Mouse (Mus musculus) heart, embryonic 16.5 days (tissue): ENCODE results near the gene Suz12. TPM values are rescaled to one million over a fixed set of nuclear protein-coding genes. Genes with fewer than 3 reads are reported as not detected.

ENCODE experiments used
- ATAC-seq: fragments of 200-750 bp; cut with Nextera tagmentation; replicated peaks from 2 replicates; pipeline ENCODE4 v1.8.0; 2017; ENCODE audit warnings: moderate number of reproducible peaks; ENCODE audit not compliant: insufficient read depth, low FRiP score; ENCODE audit errors: extremely low read depth
- H3K27ac ChIP-seq: fragments of 300-500 bp; sonication (generic); 2 replicates; pipeline ENCODE4 v1.5.1; 2014; ENCODE audit warnings: mild to moderate bottlenecking, low read length, control low read depth, moderate library complexity
- H3K27me3 ChIP-seq: fragments of 300-500 bp; sonication (generic); 2 replicates; pipeline ENCODE4 v1.6.1; 2014; ENCODE audit warnings: low read length, mixed read lengths; ENCODE audit not compliant: control insufficient read depth, insufficient read depth
- H3K36me3 ChIP-seq: fragments of 300-500 bp; sonication (generic); 2 replicates; pipeline ENCODE4 v1.6.1; 2014; ENCODE audit not compliant: control insufficient read depth, insufficient read depth
- H3K4me1 ChIP-seq: fragments of 300-500 bp; sonication (generic); 2 replicates; pipeline ENCODE4 v1.6.1; 2014; ENCODE audit warnings: low read length, mixed read lengths; ENCODE audit not compliant: control insufficient read depth, insufficient read depth
- H3K4me2 ChIP-seq: fragments of 300-500 bp; sonication (generic); 2 replicates; pipeline ENCODE4 v1.6.1; 2014; ENCODE audit warnings: low read depth, mild to moderate bottlenecking, control low read depth, low read length
- H3K4me3 ChIP-seq: fragments of 300-500 bp; sonication (generic); 2 replicates; pipeline ENCODE4 v1.5.1; 2014; ENCODE audit warnings: mild to moderate bottlenecking, control low read depth, low read length
- H3K9ac ChIP-seq: fragments of 300-500 bp; sonication (generic); 2 replicates; pipeline ENCODE4 v1.6.1; 2014; ENCODE audit warnings: low read length, control low read depth
- H3K9me3 ChIP-seq: fragments of 300-500 bp; sonication (generic); replicated peaks from 2 replicates; pipeline ENCODE4 v1.6.1; 2016; ENCODE audit warnings: low read length; ENCODE audit not compliant: control insufficient read depth
- WGBS: fragments of 180-500 bp; shearing (Covaris S2); extraction: QIAGEN DNeasy Blood & Tissue Kit; methylation state at CpG from one replicate; pipeline ENCODE4 v1.1.7; 2014; 5-methylcytosine and 5-hydroxymethylcytosine counted together
- polyA plus RNA-seq: library from polyadenylated mRNA; unstranded; fragments of >200 nt; fragmentation: Nextera tagmentation; extraction: Ambion mirVana; gene quantifications from 2 replicates; pipeline ENCODE4 v1.2.1, GENCODE M21; 2015

The Suz12 gene
- polyA plus RNA-seq: 12.7 and 13.9 TPM in 2 replicates

GRCm38 (mm10) chr11:79992592-79993355, at the start of gene Suz12:
Gene Suz12 (plus strand): TSS chr11:79993106.
- H3K9me3 ChIP-seq: no peaks in the 10 kb centered on the region
- ATAC-seq: peak; percentile 96
- H3K27ac ChIP-seq: peak within 1 kb of the TSS; percentile 92
- H3K9ac ChIP-seq: peak within 1 kb of the TSS; percentile 92
- no peaks in the 10 kb centered on the region for H3K27me3 ChIP-seq
- WGBS: under 1% methylated on average over 67 of the region's 74 CpGs
- H3K4me2 ChIP-seq: peak within 1 kb of the TSS; percentile 93
- peak within 1 kb of the TSS; percentile 73 for H3K4me3 ChIP-seq
- peaks cover 7% of the 10 kb centered on the region; the same call in 1 of the 2 replicates for H3K4me1 ChIP-seq
- H3K36me3 ChIP-seq: peaks cover 7% of the 10 kb centered on the region; the same call in 1 of the 2 replicates

- H3K27ac ChIP-seq: no peak overlapping the region
- H3K9ac ChIP-seq: no peak overlapping the region
- no peak overlapping the region for H3K4me3 ChIP-seq
- H3K4me1 ChIP-seq: no peaks in the 10 kb centered on the region
- WGBS: 92% methylated on average over 8 of the region's 8 CpGs
- no peaks in the 10 kb centered on the region for H3K27me3 ChIP-seq
- 0 out of 2 replicates have a peak, but pooled peaks cover 4% of the 10 kb centered on the region for H3K9me3 ChIP-seq
- peaks cover 54% of the 10 kb centered on the region for H3K36me3 ChIP-seq
- ATAC-seq: no peak
- H3K4me2 ChIP-seq: no peak overlapping the region
Observed at GRCm38 (mm10) chr11:79943136-79943535, 49.8 kb upstream of the Suz12 start.

- no peaks in the 10 kb centered on the region for H3K4me1 ChIP-seq
- no peak overlapping the region for H3K4me3 ChIP-seq
- 0 out of 2 replicates have a peak, but pooled peaks cover 4% of the 10 kb centered on the region for H3K9me3 ChIP-seq
- no peak overlapping the region for H3K4me2 ChIP-seq
- 76% methylated on average over 7 of the region's 7 CpGs for WGBS
- peaks cover 56% of the 10 kb centered on the region for H3K36me3 ChIP-seq
- H3K27me3 ChIP-seq: no peaks in the 10 kb centered on the region
- ATAC-seq: no peak
- H3K9ac ChIP-seq: no peak overlapping the region
- H3K27ac ChIP-seq: no peak overlapping the region
Observed at GRCm38 (mm10) chr11:79943601-79944000, 49.3 kb upstream of the Suz12 start.

GRCm38 (mm10) chr11:79947265-79947664, 45.6 kb upstream of the Suz12 start:
- H3K9ac ChIP-seq: no peak overlapping the region
- no peak for ATAC-seq
- 88% methylated on average over 3 of the region's 3 CpGs for WGBS
- H3K4me2 ChIP-seq: no peak overlapping the region
- H3K9me3 ChIP-seq: no peaks in the 10 kb centered on the region
- H3K27me3 ChIP-seq: no peaks in the 10 kb centered on the region
- no peak overlapping the region for H3K4me3 ChIP-seq
- no peak overlapping the region for H3K27ac ChIP-seq
- peaks cover 53% of the 10 kb centered on the region for H3K36me3 ChIP-seq
- no peaks in the 10 kb centered on the region for H3K4me1 ChIP-seq

- Histone ChIP-seq H3K4me1 (peaks cover 12% of the 10 kb centered on the region), H3K4me2 (peak overlapping the region; percentile 93), H3K27ac (peak overlapping the region; percentile 75), H3K9ac (peak overlapping the region; percentile 89), H3K9me3 (no peaks in the 10 kb centered on the region), H3K4me3 (peak overlapping the region; percentile 77), H3K36me3 (peaks cover 21% of the 10 kb centered on the region), H3K27me3 (no peaks in the 10 kb centered on the region)
- WGBS: 5% methylated on average over 27 of the region's 27 CpGs
- no peak for ATAC-seq
Observed at GRCm38 (mm10) chr11:79961346-79962124, 31.4 kb upstream of the Suz12 start.

GRCm38 (mm10) chr11:79962125-79962876, 30.6 kb upstream of the Suz12 start, which contains the start of gene Utp6:
Gene Utp6 (minus strand): TSS chr11:79962390.
- peak within 1 kb of the TSS; percentile 75 for H3K27ac ChIP-seq
- peaks cover 17% of the 10 kb centered on the region for H3K36me3 ChIP-seq
- peak within 1 kb of the TSS; percentile 77 for H3K4me3 ChIP-seq
- H3K9ac ChIP-seq: peak within 1 kb of the TSS; percentile 89
- H3K4me2 ChIP-seq: peak within 1 kb of the TSS; percentile 93
- H3K27me3 ChIP-seq: no peaks in the 10 kb centered on the region
- under 1% methylated on average over 46 of the region's 46 CpGs for WGBS
- H3K9me3 ChIP-seq: no peaks in the 10 kb centered on the region
- peak; percentile 94 for ATAC-seq
- peaks cover 12% of the 10 kb centered on the region for H3K4me1 ChIP-seq

GRCm38 (mm10) chr11:79962877-79963183, 30.1 kb upstream of the Suz12 start:
- no peak overlapping the region for H3K27ac ChIP-seq
- peaks cover 12% of the 10 kb centered on the region for H3K4me1 ChIP-seq
- H3K36me3 ChIP-seq: peaks cover 14% of the 10 kb centered on the region
- no peaks in the 10 kb centered on the region for H3K27me3 ChIP-seq
- H3K9ac ChIP-seq: peak overlapping the region; percentile 56
- H3K9me3 ChIP-seq: no peaks in the 10 kb centered on the region
- peak; percentile 21; the same call in 1 of the 2 replicates for ATAC-seq
- peak overlapping the region; percentile 77 for H3K4me3 ChIP-seq
- H3K4me2 ChIP-seq: peak overlapping the region; percentile 90
- WGBS: 4% methylated on average over 9 of the region's 9 CpGs

GRCm38 (mm10) chr11:79963212-79963974, 29.5 kb upstream of the Suz12 start:
- no peak for ATAC-seq
- 47% methylated on average over 8 of the region's 8 CpGs for WGBS
- no peaks in the 10 kb centered on the region for H3K27me3 ChIP-seq
- peaks cover 12% of the 10 kb centered on the region for H3K4me1 ChIP-seq
- H3K9ac ChIP-seq: peak overlapping the region; percentile 20; the same call in 1 of the 2 replicates
- H3K36me3 ChIP-seq: peaks cover 9% of the 10 kb centered on the region
- no peak overlapping the region for H3K4me3 ChIP-seq
- no peak overlapping the region for H3K27ac ChIP-seq
- H3K9me3 ChIP-seq: no peaks in the 10 kb centered on the region
- peak overlapping the region; percentile 90 for H3K4me2 ChIP-seq
